Mouse (Mus musculus): ENCODE data around the gene E130308A19Rik.

- TF ChIP-seq CTCF (IDR thresholded peaks at IDR 0.05; ENCODE audit: low read depth, low read length) (no peak), POLR2A (IDR thresholded peaks at IDR 0.05; ENCODE audit: borderline replicate concordance, low read depth, low read length) (no peak)
Measured at GRCm38 (mm10) chr4:59666550-59667317, 40.7 kb downstream of the E130308A19Rik start.

All from bone marrow macrophage, adult 2 months (primary cell).